21 mouse cellular contexts compared by ENCODE assay signal in the genomic region with DNA sequence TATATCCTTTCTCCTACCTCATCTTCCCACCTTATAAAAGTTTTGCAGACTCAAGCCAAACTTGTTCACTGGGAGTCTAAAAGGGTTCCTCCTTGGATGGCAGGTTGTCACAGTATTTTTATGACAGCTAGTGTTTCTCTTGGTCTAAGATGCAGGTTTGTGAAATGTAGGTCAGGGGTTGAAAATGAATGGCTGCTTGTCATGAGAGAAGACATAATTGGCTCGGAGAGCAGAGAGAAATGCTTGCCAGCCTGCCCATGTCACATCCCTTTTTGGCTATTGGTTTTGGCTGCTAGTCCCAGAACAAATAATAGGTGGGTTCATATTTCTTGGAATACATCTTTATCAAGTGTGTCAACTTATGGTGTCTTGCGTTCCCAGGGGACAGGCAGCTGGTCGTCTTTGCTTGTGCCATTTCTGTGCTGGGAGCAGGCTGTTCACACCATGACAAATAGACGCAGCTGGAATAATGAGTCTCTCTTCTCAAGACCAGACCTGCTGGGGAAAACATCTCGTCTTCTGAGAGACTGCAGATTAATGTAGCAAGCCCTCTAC. TPM values are rescaled to one million over a fixed set of nuclear protein-coding genes. Genes with fewer than 3 reads are reported as not detected.
DNase-seq lines count a peak whose midpoint lies in the region; ATAC-seq lines count a peak whose summit lies in the region.
"Had no signal": no experiment of that assay in that cellular context is flagged by ENCODE, and none has a peak within 500 bp of the region (broad histone marks: within the 10 kb centered on the region; RNA-seq: fewer than 3 reads in every experiment).

No protein-coding gene starts in this region.

- ATAC-seq in hindbrain, embryonic 11.5 days (ENCODE audit: low FRiP score) = no peak
- no peak for ATAC-seq in hindbrain, embryonic 16.5 days
- no peak for ATAC-seq in midbrain, embryonic 14.5 days (ENCODE audit: low FRiP score, low TSS enrichment)
- no peak for ATAC-seq in midbrain, embryonic 16.5 days
- ATAC-seq: forebrain, embryonic 16.5 days; liver, postnatal 0 days had no signal

- no peaks in the 10 kb centered on the region for H3K9me3 ChIP-seq in hindbrain, embryonic 11.5 days (ENCODE audit: control insufficient read depth, low read length)
- no peaks in the 10 kb centered on the region for H3K9me3 ChIP-seq in hindbrain, embryonic 16.5 days (ENCODE audit: control insufficient read depth, low read length)
- no peaks in the 10 kb centered on the region for H3K9me3 ChIP-seq in midbrain, embryonic 14.5 days (ENCODE audit: control insufficient read depth, low read length)
- H3K9me3 ChIP-seq in midbrain, embryonic 16.5 days (replicated peaks; ENCODE audit: control insufficient read depth, low read length, poor library complexity, severe bottlenecking) = no peaks in the 10 kb centered on the region
- H3K9me3 ChIP-seq: hindbrain, embryonic 15.5 days; limb, embryonic 12.5 days; neural tube, embryonic 13.5 days had no signal

- H3K9ac ChIP-seq in hindbrain, embryonic 11.5 days (ENCODE audit: low read depth, low read length) = no peak overlapping the region
- H3K9ac ChIP-seq in hindbrain, embryonic 16.5 days (ENCODE audit: low read depth, low read length) = no peak overlapping the region
- H3K9ac ChIP-seq in midbrain, embryonic 14.5 days (replicated peaks; ENCODE audit: low read length) = no peak overlapping the region
- no peak overlapping the region for H3K9ac ChIP-seq in midbrain, embryonic 16.5 days (ENCODE audit: low read depth, low read length)
- H3K9ac ChIP-seq: hindbrain, embryonic 15.5 days; limb, embryonic 12.5 days; liver, postnatal 0 days; neural tube, embryonic 13.5 days had no signal

- H3K4me2 ChIP-seq in hindbrain, embryonic 11.5 days (replicated peaks; ENCODE audit: low read depth, low read length) = no peak overlapping the region
- H3K4me2 ChIP-seq in hindbrain, embryonic 16.5 days (ENCODE audit: low read length) = no peak overlapping the region
- no peak overlapping the region for H3K4me2 ChIP-seq in midbrain, embryonic 14.5 days (ENCODE audit: low read length)
- no peak overlapping the region for H3K4me2 ChIP-seq in midbrain, embryonic 16.5 days (ENCODE audit: low read length)
- H3K4me2 ChIP-seq: hindbrain, embryonic 15.5 days; limb, embryonic 12.5 days; neural tube, embryonic 13.5 days had no signal

- no peaks in the 10 kb centered on the region for H3K36me3 ChIP-seq in hindbrain, embryonic 11.5 days (ENCODE audit: control insufficient read depth, insufficient read depth, low read length)
- no peaks in the 10 kb centered on the region for H3K36me3 ChIP-seq in hindbrain, embryonic 16.5 days (ENCODE audit: control insufficient read depth, insufficient read depth, low read length)
- no peaks in the 10 kb centered on the region for H3K36me3 ChIP-seq in midbrain, embryonic 14.5 days (ENCODE audit: control insufficient read depth, insufficient read depth, low read length)
- no peaks in the 10 kb centered on the region for H3K36me3 ChIP-seq in midbrain, embryonic 16.5 days (ENCODE audit: control insufficient read depth, insufficient read depth, low read length)
- H3K36me3 ChIP-seq: hindbrain, embryonic 15.5 days; limb, embryonic 12.5 days; neural tube, embryonic 13.5 days had no signal

- peak; percentile 5 for DNase-seq in adrenal gland, postnatal 14 days
- no peak for DNase-seq in adrenal gland, postnatal 10 days
- DNase-seq in hindbrain, embryonic 11.5 days (ENCODE audit: low spot score) = peak; percentile 10
- peak; percentile 41 for DNase-seq in midbrain, embryonic 14.5 days
- no peak for DNase-seq in thymus, postnatal 4 days
- no peak for DNase-seq in kidney, postnatal 36 days
- DNase-seq: adrenal gland, adult 8-10 months; cerebellum, adult 9-11 months; embryo, embryonic 11 days; heart, adult 2 months; kidney, adult 11 months; kidney, postnatal 10 days; liver, postnatal 0 days; right cerebral cortex, postnatal 25 days; thymus, postnatal 14 days had no signal

- no peak overlapping the region for H3K27ac ChIP-seq in hindbrain, embryonic 11.5 days (ENCODE audit: low read depth, low read length)
- no peak overlapping the region for H3K27ac ChIP-seq in hindbrain, embryonic 16.5 days (ENCODE audit: low read depth, low read length)
- no peak overlapping the region for H3K27ac ChIP-seq in midbrain, embryonic 14.5 days (replicated peaks; ENCODE audit: low read depth, low read length)
- no peak overlapping the region for H3K27ac ChIP-seq in midbrain, embryonic 16.5 days (ENCODE audit: low read length)
- H3K27ac ChIP-seq: heart, adult 2 months; hindbrain, embryonic 15.5 days; limb, embryonic 12.5 days; neural tube, embryonic 13.5 days had no signal

- no peaks in the 10 kb centered on the region for H3K27me3 ChIP-seq in hindbrain, embryonic 11.5 days (ENCODE audit: control insufficient read depth, insufficient read depth, low read length)
- no peaks in the 10 kb centered on the region for H3K27me3 ChIP-seq in hindbrain, embryonic 16.5 days (replicated peaks; ENCODE audit: control insufficient read depth, insufficient read depth, low read length)
- H3K27me3 ChIP-seq in midbrain, embryonic 14.5 days (ENCODE audit: control insufficient read depth, insufficient read depth, low read length) = no peaks in the 10 kb centered on the region
- H3K27me3 ChIP-seq in midbrain, embryonic 16.5 days (ENCODE audit: control insufficient read depth, insufficient read depth, low read depth, low read length) = no peaks in the 10 kb centered on the region
- H3K27me3 ChIP-seq: hindbrain, embryonic 15.5 days; limb, embryonic 12.5 days; neural tube, embryonic 13.5 days had no signal

- 54% methylated on average over 5 of the region's 5 CpGs for WGBS in hindbrain, embryonic 11.5 days
- 32% methylated on average over 5 of the region's 5 CpGs for WGBS in hindbrain, embryonic 16.5 days
- 45% methylated on average over 5 of the region's 5 CpGs for WGBS in midbrain, embryonic 14.5 days
- 40% methylated on average over 5 of the region's 5 CpGs for WGBS in midbrain, embryonic 16.5 days

- H3K4me1 ChIP-seq in hindbrain, embryonic 11.5 days (replicated peaks; ENCODE audit: control insufficient read depth, insufficient read depth, low read length) = no peaks in the 10 kb centered on the region
- no peaks in the 10 kb centered on the region for H3K4me1 ChIP-seq in hindbrain, embryonic 16.5 days (ENCODE audit: control insufficient read depth, insufficient read depth, low read depth, low read length)
- H3K4me1 ChIP-seq in midbrain, embryonic 14.5 days (ENCODE audit: control insufficient read depth, insufficient read depth, low read length) = no peaks in the 10 kb centered on the region
- no peaks in the 10 kb centered on the region; the same call in 1 of the 2 replicates for H3K4me1 ChIP-seq in midbrain, embryonic 16.5 days (ENCODE audit: control insufficient read depth, insufficient read depth, low read length)
- H3K4me1 ChIP-seq: limb, embryonic 12.5 days; neural tube, embryonic 13.5 days had no signal

- H3K4me3 ChIP-seq in hindbrain, embryonic 11.5 days (ENCODE audit: low read depth, low read length) = no peak overlapping the region
- no peak overlapping the region for H3K4me3 ChIP-seq in hindbrain, embryonic 16.5 days (ENCODE audit: low read length)
- no peak overlapping the region for H3K4me3 ChIP-seq in midbrain, embryonic 14.5 days (replicated peaks; ENCODE audit: low read depth, low read length)
- H3K4me3 ChIP-seq in midbrain, embryonic 16.5 days (ENCODE audit: low read depth, low read length) = no peak overlapping the region
- H3K4me3 ChIP-seq: heart, adult 2 months; hindbrain, embryonic 15.5 days; limb, embryonic 12.5 days; neural tube, embryonic 13.5 days had no signal

RNA-seq across cellular contexts. Expression of gene Mmadhc, which starts 35.2 kb away (rescaled TPM):
- total RNA-seq in adrenal gland, postnatal 14 days (2021) = 110 and 114 TPM in 2 replicates
- total RNA-seq in adrenal gland, postnatal 10 days (2021) = 100 to 1,000 TPM; 121 to 128 TPM
- 179 and 184 TPM in 2 replicates for polyA plus RNA-seq in hindbrain, embryonic 11.5 days (2014; fragmentation: Nextera tagmentation; extraction: Ambion mirVana)
- polyA plus RNA-seq in hindbrain, embryonic 16.5 days (2015; fragmentation: Nextera tagmentation; extraction: Ambion mirVana) = 133 and 138 TPM in 2 replicates
- 148 and 150 TPM in 2 replicates for polyA plus RNA-seq in midbrain, embryonic 14.5 days (2014; fragmentation: Nextera tagmentation; extraction: Ambion mirVana)
- 126 TPM in 2 replicates for polyA plus RNA-seq in midbrain, embryonic 16.5 days (2015; fragmentation: Nextera tagmentation; extraction: Ambion mirVana)

Comparison
In these comparisons a context has a peak if more than half of its experiments do, and no peak if none do; other contexts are left out.
1. DNase-seq: peak in adrenal gland, postnatal 14 days (single experiment), hindbrain, embryonic 11.5 days (single experiment) and midbrain, embryonic 14.5 days (single experiment); none in adrenal gland, postnatal 10 days (single experiment), thymus, postnatal 4 days (single experiment) and kidney, postnatal 36 days (0 of 2).